Mouse (Mus musculus) testis, adult 2 months (tissue): ENCODE measurements around the gene Rps4x. TPM values are rescaled to one million over a fixed set of nuclear protein-coding genes. Genes with fewer than 3 reads are reported as not detected.

ENCODE experiments used
- H3K27ac ChIP-seq: fragments of 200-500 bp; 2 replicates; pipeline ENCODE4 v1.5.1; 2012; ENCODE audit warnings: low read depth, low read length; ENCODE audit not compliant: control insufficient read depth, insufficient read depth
- H3K27me3 ChIP-seq: fragments of 200-500 bp; 2 replicates; pipeline ENCODE4 v1.6.1; 2012; ENCODE audit warnings: mild to moderate bottlenecking, low read length, moderate library complexity; ENCODE audit not compliant: control insufficient read depth, insufficient read depth
- H3K36me3 ChIP-seq: fragments of 200-500 bp; 2 replicates; pipeline ENCODE4 v1.6.1; 2012; ENCODE audit warnings: mild to moderate bottlenecking, low read length; ENCODE audit not compliant: control insufficient read depth, insufficient read depth
- H3K4me1 ChIP-seq: fragments of 200-500 bp; 2 replicates; pipeline ENCODE4 v1.6.1; 2012; ENCODE audit warnings: low read length; ENCODE audit not compliant: control insufficient read depth, insufficient read depth
- H3K4me3 ChIP-seq: fragments of 200-500 bp; 2 replicates; pipeline ENCODE4 v1.5.1; 2012; ENCODE audit warnings: low read depth, mild to moderate bottlenecking, low read length, moderate library complexity, mixed read lengths; ENCODE audit not compliant: control insufficient read depth
- CTCF ChIP-seq: fragments of 200-500 bp; IDR thresholded peaks from 2 replicates; pipeline ENCODE4 v1.5.1; 2012; ENCODE audit warnings: low read depth, mild to moderate bottlenecking, inconsistent platforms, low read length, moderate library complexity; ENCODE audit not compliant: control insufficient read depth, insufficient read depth, insufficient replicate concordance
- POLR2A ChIP-seq: fragments of 200-500 bp; IDR thresholded peaks from 2 replicates; pipeline ENCODE4 v1.6.1; 2012; ENCODE audit warnings: low read depth, mild to moderate bottlenecking, inconsistent platforms, low read length, moderate library complexity; ENCODE audit not compliant: control insufficient read depth
- polyA plus RNA-seq: library from polyadenylated mRNA; depleted of rRNA; stranded (reverse); fragments of >200 nt; gene quantifications from 2 replicates; pipeline ENCODE4 v1.2.3, GENCODE M21; 2012

Rps4x gene
- polyA plus RNA-seq, 1 experiment, result 27.2 TPM

DNA sequence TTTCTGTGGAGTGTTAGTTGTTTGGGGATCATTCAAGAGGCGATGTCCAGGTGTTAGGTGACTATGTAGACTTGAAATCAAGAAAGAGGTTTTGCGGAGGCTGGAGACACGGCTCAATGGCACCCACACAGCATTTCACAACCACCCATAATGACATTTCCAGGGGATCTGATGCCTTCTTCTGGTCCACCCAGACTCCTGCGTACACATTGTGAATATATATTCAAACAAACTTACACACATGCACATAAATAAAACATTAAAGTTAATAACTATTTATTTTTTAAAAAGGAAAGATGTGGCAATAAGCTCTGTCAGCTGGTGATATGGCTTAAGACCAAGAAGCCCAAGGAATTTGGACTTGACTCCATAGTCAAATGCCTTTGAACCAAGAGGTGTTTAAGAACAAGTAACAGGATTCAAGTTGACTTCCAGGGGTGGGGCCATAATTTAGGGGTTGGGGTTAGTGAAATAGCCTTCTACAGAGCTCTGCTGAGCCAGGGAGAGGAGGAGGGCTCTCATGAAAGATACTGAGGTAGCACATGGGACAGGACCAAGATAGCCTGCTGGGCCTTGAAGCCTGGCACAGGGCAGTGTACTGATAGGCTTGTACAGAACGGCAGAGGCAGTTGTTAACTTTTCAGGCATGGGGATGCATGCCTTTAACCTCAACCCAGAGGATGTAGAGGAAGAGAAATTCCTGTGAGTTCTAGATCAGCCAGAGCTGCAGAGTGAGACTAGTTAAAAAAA, 13.5 kb downstream of the Rps4x start:
- TF ChIP-seq CTCF, result no peak
- no peak for TF ChIP-seq POLR2A
- no peak overlapping the region for H3K27ac ChIP-seq

GRCm38 (mm10) chrX:102170900-102171299, 18.3 kb downstream of the Rps4x start:
- Histone ChIP-seq H3K4me3 (no peak overlapping the region), H3K27ac (no peak overlapping the region), H3K4me1 (no peaks in the 10 kb centered on the region), H3K27me3 (no peaks in the 10 kb centered on the region), H3K36me3 (no peaks in the 10 kb centered on the region)
- no peak for TF ChIP-seq POLR2A
- no peak for TF ChIP-seq CTCF

More for the DNA sequence above, 13.5 kb downstream of the Rps4x start:
- no peaks in the 10 kb centered on the region for H3K27me3 ChIP-seq
- no peak overlapping the region for H3K4me3 ChIP-seq
- no peaks in the 10 kb centered on the region for H3K4me1 ChIP-seq
- H3K36me3 ChIP-seq, result no peaks in the 10 kb centered on the region

DNA sequence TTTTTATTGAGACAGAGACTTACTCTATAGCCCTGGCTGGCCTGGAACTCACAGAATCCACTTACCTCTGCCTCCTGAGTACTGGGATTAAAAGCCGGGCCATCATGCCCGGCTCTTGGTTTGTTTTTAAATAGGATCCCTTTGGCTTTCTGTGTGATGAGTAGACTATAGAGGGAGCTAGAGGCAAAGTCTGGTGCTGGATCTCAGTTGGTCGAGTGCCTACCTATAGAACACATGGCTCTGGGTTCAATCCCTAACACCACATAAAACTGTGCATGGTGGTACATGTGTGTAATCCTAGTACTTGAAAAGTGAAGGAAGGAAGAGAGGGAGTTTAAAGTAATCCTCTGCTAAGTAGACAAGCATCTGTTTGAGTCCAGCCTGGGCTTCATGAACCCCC, 19.1 kb downstream of the Rps4x start:
- Histone ChIP-seq H3K27me3 (no peaks in the 10 kb centered on the region), H3K4me1 (no peaks in the 10 kb centered on the region), H3K27ac (no peak overlapping the region), H3K4me3 (no peak overlapping the region), H3K36me3 (no peaks in the 10 kb centered on the region)
- no peak for TF ChIP-seq POLR2A
- TF ChIP-seq CTCF, result no peak

DNA sequence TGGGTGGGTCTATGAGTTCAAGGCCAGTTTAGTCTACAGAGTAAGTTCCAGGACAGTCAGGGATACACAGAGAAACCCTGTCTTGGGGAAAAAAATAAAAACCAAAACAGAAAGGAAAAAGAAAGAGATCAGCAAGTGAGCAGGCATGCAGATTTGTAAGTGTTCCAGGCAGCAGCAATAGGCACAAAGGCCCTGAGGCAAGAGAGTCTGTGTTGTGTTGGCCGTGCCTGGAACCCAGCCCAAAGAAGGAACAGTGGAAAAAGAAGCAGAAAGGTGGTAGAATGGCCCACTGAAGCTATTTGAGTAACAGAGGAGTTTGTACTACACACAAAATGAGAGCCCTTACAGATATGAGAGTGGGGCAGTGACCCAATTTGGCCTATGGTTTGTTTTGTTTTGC, 19.5 kb downstream of the Rps4x start:
- Histone ChIP-seq H3K27ac (no peak overlapping the region), H3K4me1 (no peaks in the 10 kb centered on the region), H3K4me3 (no peak overlapping the region), H3K27me3 (no peaks in the 10 kb centered on the region), H3K36me3 (no peaks in the 10 kb centered on the region)
- TF ChIP-seq CTCF (no peak), POLR2A (no peak)

DNA sequence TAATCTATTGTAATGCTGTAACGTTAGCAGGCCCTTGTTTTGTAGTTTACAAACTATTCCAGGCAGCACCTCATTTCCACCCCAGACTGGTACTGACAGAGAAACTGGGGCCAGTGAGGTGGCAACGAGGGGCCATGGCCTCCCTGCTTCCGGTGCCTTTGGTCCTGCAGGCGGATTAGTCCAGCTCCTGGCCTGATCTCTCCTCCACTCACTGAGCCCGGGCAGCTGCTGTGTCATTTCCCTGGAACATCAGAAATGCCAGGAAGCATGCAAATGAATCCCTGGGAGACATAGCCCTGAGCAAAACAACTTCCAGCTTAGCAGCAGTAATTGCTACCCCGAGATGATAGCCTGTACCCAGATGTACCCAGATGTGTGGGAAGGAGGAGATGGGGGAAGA, 22.2 kb downstream of the Rps4x start:
- no peak for TF ChIP-seq POLR2A
- no peak for TF ChIP-seq CTCF
- H3K27me3 ChIP-seq, result no peaks in the 10 kb centered on the region
- H3K36me3 ChIP-seq, result no peaks in the 10 kb centered on the region
- H3K4me3 ChIP-seq, result no peak overlapping the region
- no peak overlapping the region for H3K27ac ChIP-seq
- no peaks in the 10 kb centered on the region for H3K4me1 ChIP-seq

- Histone ChIP-seq H3K27ac (no peak overlapping the region), H3K4me3 (no peak overlapping the region), H3K4me1 (no peaks in the 10 kb centered on the region), H3K36me3 (no peaks in the 10 kb centered on the region), H3K27me3 (no peaks in the 10 kb centered on the region)
- TF ChIP-seq POLR2A (no peak), CTCF (no peak)
Measured at GRCm38 (mm10) chrX:102166521-102166920, 22.7 kb downstream of the Rps4x start.

DNA sequence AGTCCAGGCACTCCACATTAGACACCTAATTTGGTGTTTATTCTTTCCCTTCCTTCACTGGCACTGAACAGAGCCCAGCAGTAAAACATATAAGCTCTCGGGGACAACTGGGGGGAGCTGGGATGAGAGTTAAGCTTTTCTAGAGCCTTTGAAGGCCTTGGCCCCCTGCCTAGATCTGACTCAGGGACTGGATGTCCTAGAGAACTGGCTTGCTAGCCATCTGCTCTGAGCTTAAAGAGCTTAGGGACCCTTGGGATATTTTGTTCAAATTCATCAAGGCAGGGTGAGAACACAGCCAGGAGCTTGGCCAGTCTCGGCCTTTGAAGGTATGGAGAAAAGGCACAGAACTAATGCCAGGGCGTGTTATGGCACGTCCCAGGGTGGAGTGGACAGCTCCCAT, 25.7 kb downstream of the Rps4x start:
- H3K36me3 ChIP-seq, result no peaks in the 10 kb centered on the region
- no peak overlapping the region for H3K4me3 ChIP-seq
- no peak overlapping the region for H3K27ac ChIP-seq
- no peak for TF ChIP-seq POLR2A
- TF ChIP-seq CTCF, result no peak
- no peaks in the 10 kb centered on the region for H3K27me3 ChIP-seq
- no peaks in the 10 kb centered on the region for H3K4me1 ChIP-seq
